Mouse (Mus musculus) ES-E14 (cell line): ENCODE results near the gene Ssbp1.

Experiments used
- MAFK ChIP-seq: IDR thresholded peaks from 2 replicates; pipeline ENCODE4 v1.6.1; 2014; ENCODE audit warnings: mild to moderate bottlenecking, low read depth, low read length, inconsistent platforms; ENCODE audit not compliant: insufficient read depth
- ZC3H11A ChIP-seq: IDR thresholded peaks from 2 replicates; pipeline ENCODE4 v1.6.1; 2012; ENCODE audit warnings: low read depth, mild to moderate bottlenecking, inconsistent platforms, low read length, borderline replicate concordance
- ZNF384 ChIP-seq: IDR thresholded peaks from 2 replicates; pipeline ENCODE4 v1.6.1; 2012; ENCODE audit warnings: low read depth, low read length, inconsistent platforms

- TF ChIP-seq ZC3H11A (no peak), MAFK (no peak), ZNF384 (no peak)
These were observed 40.9 kb upstream of the Ssbp1 start for GRCm38 (mm10) chr6:40430251-40430650.
